Mouse (Mus musculus): ENCODE data around the gene Klhl35. TPM values are rescaled to one million over a fixed set of nuclear protein-coding genes. Genes with fewer than 3 reads are reported as not detected.
"Not testable (repeated sequence)": the region's sequence is repeated elsewhere in the genome, so short reads cannot be mapped to it uniquely, and the experiment has no call there.

Gene Klhl35
- polyA plus RNA-seq, 2 experiments from 2014 or later = not detected

- no peak for ATAC-seq
These were observed 35.3 kb downstream of the Klhl35 start for GRCm38 (mm10) chr7:99501148-99501547.

DNA sequence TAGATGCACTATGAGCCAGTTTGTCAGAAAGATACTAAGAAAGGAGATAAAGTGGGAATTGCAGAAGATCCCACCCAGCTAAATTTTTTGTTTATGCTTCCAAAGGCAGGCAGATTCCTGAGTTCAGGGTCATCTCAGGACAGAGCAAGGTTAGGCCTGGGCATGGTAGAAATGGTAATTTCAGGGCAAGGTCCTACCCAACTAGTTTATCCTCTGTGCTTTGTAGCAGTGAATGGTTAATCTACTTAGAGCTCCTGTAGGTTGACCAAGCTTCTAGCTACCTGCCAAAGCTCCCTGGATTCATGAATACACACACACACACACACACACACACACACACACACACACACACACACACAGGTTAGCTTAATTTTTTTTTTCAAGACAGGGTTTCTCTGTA, 38.8 kb downstream of the Klhl35 start:
- no peak for ATAC-seq

- ATAC-seq = not testable (repeated sequence)
These were observed 42.4 kb downstream of the Klhl35 start for GRCm38 (mm10) chr7:99508187-99508586.

- ATAC-seq = no peak
These were observed 44.3 kb downstream of the Klhl35 start for GRCm38 (mm10) chr7:99510087-99510501.

DNA sequence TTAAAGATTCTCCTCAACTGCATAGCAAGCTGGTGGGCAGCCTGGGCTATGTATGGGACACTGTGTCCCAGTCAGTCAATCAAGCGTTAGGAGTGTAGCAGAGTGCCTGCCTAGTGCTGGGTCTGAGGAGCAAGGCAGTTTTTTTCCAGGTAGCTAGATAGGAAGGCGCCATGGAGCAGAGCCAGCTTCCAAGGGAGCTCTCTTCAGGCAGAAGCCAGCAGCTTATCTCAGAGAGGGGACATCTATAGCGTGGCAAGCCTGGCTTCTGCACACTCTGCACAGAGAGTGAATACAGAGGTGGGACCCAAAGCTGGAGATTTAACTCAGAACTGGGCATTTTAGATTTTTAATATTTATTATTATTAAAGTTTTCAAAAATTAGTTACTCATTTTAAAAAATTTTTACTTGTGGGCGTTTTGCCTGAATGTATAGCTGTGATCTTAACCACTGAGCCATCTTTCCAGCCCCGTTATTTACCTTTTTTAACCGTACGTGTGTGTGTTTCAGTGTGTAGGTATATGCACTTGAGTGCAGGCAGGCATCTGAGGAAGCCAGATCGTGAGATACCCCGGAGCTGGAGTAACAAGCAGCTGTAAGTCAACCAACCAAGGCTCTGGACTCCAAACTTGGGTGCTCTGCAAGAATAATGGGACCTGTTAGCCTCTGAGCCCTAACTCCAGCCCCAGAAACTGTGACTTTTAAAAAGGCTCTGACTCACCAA, 50.4 kb downstream of the Klhl35 start:
- no peak for ATAC-seq

- no peak for ATAC-seq
These were observed 51.0 kb downstream of the Klhl35 start for GRCm38 (mm10) chr7:99516814-99517157.

DNA sequence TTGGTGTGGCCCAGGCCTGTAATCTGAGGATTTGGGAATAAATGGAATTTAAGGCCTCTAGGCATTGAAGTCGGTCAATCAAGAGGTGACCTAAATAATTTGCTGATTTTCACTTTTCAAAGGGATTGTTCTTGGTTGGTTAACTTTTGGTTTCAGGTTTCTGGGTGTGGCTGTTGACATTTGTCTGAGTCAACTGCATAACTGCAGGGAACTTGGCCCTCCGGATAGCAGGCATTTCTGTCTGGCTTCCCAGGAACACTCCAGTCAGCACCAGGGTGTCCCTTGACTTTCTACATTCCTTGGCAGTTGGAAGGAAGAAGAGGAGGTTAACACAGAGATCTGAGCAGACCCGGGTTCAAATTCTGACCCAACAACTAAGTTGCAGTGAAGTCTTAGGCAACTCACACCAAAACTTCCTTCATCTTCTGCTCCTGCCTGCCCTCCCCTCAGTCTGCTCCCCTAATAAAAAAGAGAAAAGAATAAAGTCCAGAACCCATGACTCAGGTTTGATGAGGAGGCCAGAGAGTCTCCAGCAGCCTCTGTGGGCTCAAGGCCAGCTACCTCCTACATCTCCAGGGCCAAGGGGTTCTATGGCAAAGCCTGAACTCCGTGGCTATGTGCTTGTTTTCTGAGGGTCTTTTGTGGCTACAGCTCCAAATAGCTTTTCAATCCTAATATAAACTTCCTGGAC, 53.3 kb downstream of the Klhl35 start:
- ATAC-seq = no peak

DNA sequence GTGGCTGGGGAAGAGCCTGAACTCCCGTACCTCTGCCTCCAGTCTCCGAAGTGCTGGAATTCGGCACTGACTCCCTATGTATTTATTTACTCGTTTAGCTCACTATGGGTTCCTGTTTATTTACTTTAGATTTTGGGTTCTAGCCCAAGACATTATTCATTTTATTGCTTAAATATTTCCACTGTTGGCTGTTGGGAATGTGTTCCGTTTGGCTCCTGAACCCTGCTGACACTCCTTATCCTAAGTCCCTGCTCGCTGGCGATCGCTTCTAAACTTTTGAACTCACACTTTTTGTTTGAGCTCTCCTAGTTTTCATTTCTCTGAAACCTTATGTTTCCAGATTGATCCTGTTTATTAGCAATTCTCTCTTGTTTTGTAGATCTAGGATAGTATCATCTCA, 57.3 kb downstream of the Klhl35 start:
- ATAC-seq = no peak

Other genes with a start within 250 kb of the Klhl35 start
- not detected for gene Mogat2, start 227.4 kb upstream of the Klhl35 start, polyA plus RNA-seq (2017; shearing (Covaris generic))
- gene Map6, start 198.6 kb upstream of the Klhl35 start, polyA plus RNA-seq (2017; shearing (Covaris generic)) = 1 to 10 TPM; 2.4 to 4.5 TPM
- under 1 TPM in 1 of 2 experiments, not detected in 1; 0.15 TPM for gene Serpinh1, start 112.8 kb upstream of the Klhl35 start, polyA plus RNA-seq (2017; shearing (Covaris generic))
- gene Gdpd5, start 84.6 kb upstream of the Klhl35 start, polyA plus RNA-seq (2017; shearing (Covaris generic)) = 10 to 100 TPM; 13.6 to 21.0 TPM
- 1,000 to 10,000 TPM; 2,515 to 4,056 TPM for gene Rps3, start 17.7 kb downstream of the Klhl35 start, polyA plus RNA-seq (2017; shearing (Covaris generic))
- 10 to 100 TPM; 12.3 to 22.0 TPM for gene Arrb1, start 69.5 kb downstream of the Klhl35 start, polyA plus RNA-seq (2017; shearing (Covaris generic))
- gene Tpbgl, start 161.1 kb downstream of the Klhl35 start, polyA plus RNA-seq (2017; shearing (Covaris generic)) = under 1 TPM; 0.25 to 0.35 TPM
- under 1 TPM in 1 of 2 experiments, not detected in 1; 0.37 TPM for gene Slco2b1, start 245.3 kb downstream of the Klhl35 start, polyA plus RNA-seq (2017; shearing (Covaris generic))